Mouse (Mus musculus) bone marrow macrophage, adult 2 months (primary cell): ENCODE measurements around the gene Slfn5.

Experiments
- CTCF ChIP-seq: IDR thresholded peaks from 2 replicates; pipeline ENCODE4 v1.5.1; 2012; ENCODE audit warnings: low read depth, mild to moderate bottlenecking, low read length, moderate library complexity
- POLR2A ChIP-seq: IDR thresholded peaks from 2 replicates; pipeline ENCODE4 v1.6.1; 2012; ENCODE audit warnings: mild to moderate bottlenecking, low read depth, low read length, borderline replicate concordance

DNA sequence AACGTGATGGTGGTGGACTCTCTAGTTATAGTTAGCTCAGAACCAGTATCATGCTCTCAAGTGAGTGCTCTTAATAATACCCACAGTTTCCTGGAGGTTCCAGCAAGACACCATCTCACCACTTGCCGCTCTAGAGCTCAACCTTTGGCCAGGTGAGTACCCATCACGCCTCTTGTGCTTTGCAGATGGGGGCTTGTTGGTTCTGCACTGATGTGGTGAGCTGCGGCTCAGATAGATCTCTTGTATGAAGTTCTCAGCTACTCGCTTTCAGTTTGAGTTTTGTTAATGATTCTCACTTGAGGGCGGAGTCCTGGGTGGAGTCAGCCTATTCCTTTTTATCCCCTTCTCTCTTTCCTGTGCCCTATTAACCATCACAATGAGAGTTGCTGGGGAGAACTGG lies 3.5 kb downstream of the Slfn5 start:
- TF ChIP-seq CTCF, result no peak
- no peak for TF ChIP-seq POLR2A
